8 mouse cellular contexts compared by ENCODE assay signal in the genomic region with DNA sequence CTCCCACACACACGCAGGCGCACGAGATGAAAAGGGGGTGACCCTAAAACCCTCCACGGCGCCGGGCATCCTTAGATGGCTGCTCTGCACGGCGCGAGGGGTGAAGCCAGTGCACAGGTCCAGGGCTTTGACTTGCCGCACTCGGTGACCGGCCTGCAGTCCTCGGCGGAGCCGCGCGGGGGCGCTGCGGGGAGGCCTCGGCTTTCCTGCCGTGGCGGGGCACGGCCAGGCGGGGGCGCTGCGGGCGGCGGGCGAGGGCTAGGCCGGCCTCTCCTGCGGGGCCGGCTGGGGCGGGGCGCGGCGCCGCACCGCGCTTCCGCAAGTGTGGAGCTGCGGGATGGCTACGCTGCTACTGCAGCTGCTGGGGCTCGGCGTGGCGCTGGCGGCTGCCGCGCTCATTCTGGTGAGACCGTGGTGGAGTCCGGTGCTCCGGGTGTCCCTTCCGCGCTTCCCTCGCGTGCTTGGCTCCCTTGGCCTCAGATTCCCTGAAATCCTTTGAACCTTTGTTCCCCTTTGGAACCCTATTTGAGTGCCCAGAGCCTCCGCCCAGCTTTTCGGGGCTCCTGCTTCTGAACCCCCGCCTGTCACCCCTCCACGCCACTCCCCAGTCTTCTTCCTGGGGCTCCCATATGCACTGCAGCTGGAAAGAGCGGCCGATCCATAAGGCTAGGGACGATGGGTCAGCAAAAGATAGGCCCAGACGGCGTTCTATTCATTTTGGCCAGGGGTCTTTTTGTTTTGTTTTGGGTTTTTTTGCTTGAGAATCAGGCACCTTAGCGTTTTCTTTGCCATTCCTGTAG. TPM values are rescaled to one million over a fixed set of nuclear protein-coding genes. Genes with fewer than 3 reads are reported as not detected.
A peak's percentile ranks its signal among the peaks of the same experiment; 100 is the strongest.
DNase-seq lines count a peak whose midpoint lies in the region; ATAC-seq and TF ChIP-seq lines count a peak whose summit lies in the region.

Exosc8 (minus strand) TSS at position 147 of the 800 bp plus-strand sequence.
Alg5 (plus strand) TSS at position 293 of the 800 bp plus-strand sequence.

- peak within 1 kb of the TSS; percentile 90 for H3K4me2 ChIP-seq in forebrain, embryonic 13.5 days
- peak within 1 kb of the TSS; percentile 91 for H3K4me2 ChIP-seq in heart, postnatal 0 days (ENCODE audit: low read depth, low read length)
- peak within 1 kb of the TSS; percentile 98 for H3K4me2 ChIP-seq in liver, embryonic 15.5 days
- H3K4me2 ChIP-seq in neural tube, embryonic 11.5 days (ENCODE audit: low read depth), result peak within 1 kb of the TSS; percentile 73
- peak within 1 kb of the TSS; percentile 84 for H3K4me2 ChIP-seq in stomach, embryonic 16.5 days (ENCODE audit: low read depth, low read length)

- H3K4me1 ChIP-seq in forebrain, embryonic 13.5 days, result peaks cover 12% of the 10 kb centered on the region
- H3K4me1 ChIP-seq in heart, postnatal 0 days (ENCODE audit: control insufficient read depth, insufficient read depth), result peaks cover 12% of the 10 kb centered on the region; the same call in 1 of the 2 replicates
- peaks cover 30% of the 10 kb centered on the region for H3K4me1 ChIP-seq in liver, embryonic 15.5 days (replicated peaks)
- peaks cover 5% of the 10 kb centered on the region; the same call in 1 of the 2 replicates for H3K4me1 ChIP-seq in neural tube, embryonic 11.5 days (ENCODE audit: control insufficient read depth, insufficient read depth, low read length)
- H3K4me1 ChIP-seq in stomach, embryonic 16.5 days (ENCODE audit: control insufficient read depth, insufficient read depth, low read length), result peaks cover 19% of the 10 kb centered on the region; the same call in 1 of the 2 replicates

- peak; percentile 94 for ATAC-seq in forebrain, embryonic 13.5 days
- ATAC-seq in heart, postnatal 0 days (ENCODE audit: insufficient read depth, low read depth), result peak; percentile 85
- ATAC-seq in liver, embryonic 15.5 days (ENCODE audit: insufficient read depth), result peak; percentile 87
- peak; percentile 92 for ATAC-seq in neural tube, embryonic 11.5 days (ENCODE audit: insufficient read depth, low FRiP score, low TSS enrichment)
- peak; percentile 90 for ATAC-seq in stomach, embryonic 16.5 days (ENCODE audit: insufficient read depth, low FRiP score)

- peak; percentile 98 to 99 for DNase-seq in CD8-positive naive resting alpha-beta T cell, adult 2 months (ENCODE audit: low read depth in 2 of 2, low spot score in 2 of 2)
- peak; percentile 61 for DNase-seq in c-Kit-positive CD71-positive TER-119-positive erythroid progenitor cells, embryonic 14.5 days (ENCODE audit: low spot score)
- peak; percentile 61 for DNase-seq in heart, postnatal 0 days (ENCODE audit: low spot score)
- DNase-seq in kidney, postnatal 4 days, result peak; percentile 92 to 94
- DNase-seq in neural tube, embryonic 11.5 days (ENCODE audit: low spot score), result peak; percentile 91

- peak within 1 kb of the TSS; percentile 98 for H3K27ac ChIP-seq in forebrain, embryonic 13.5 days
- peak within 1 kb of the TSS; percentile 98 for H3K27ac ChIP-seq in heart, postnatal 0 days (ENCODE audit: low read depth)
- H3K27ac ChIP-seq in liver, embryonic 15.5 days (replicated peaks), result peak within 1 kb of the TSS; percentile 99
- peak within 1 kb of the TSS; percentile 98 for H3K27ac ChIP-seq in neural tube, embryonic 11.5 days (ENCODE audit: low read depth, low read length)
- peak within 1 kb of the TSS; percentile 100 for H3K27ac ChIP-seq in stomach, embryonic 16.5 days (ENCODE audit: low read length)

- H3K36me3 ChIP-seq in forebrain, embryonic 13.5 days (ENCODE audit: poor library complexity, severe bottlenecking), result peaks cover 46% of the 10 kb centered on the region
- H3K36me3 ChIP-seq in heart, postnatal 0 days (replicated peaks; ENCODE audit: control insufficient read depth, insufficient read depth, low read length), result peaks cover 36% of the 10 kb centered on the region
- peaks cover 41% of the 10 kb centered on the region for H3K36me3 ChIP-seq in liver, embryonic 15.5 days (replicated peaks)
- H3K36me3 ChIP-seq in neural tube, embryonic 11.5 days (ENCODE audit: control insufficient read depth, insufficient read depth, low read length), result peaks cover 3% of the 10 kb centered on the region
- H3K36me3 ChIP-seq in stomach, embryonic 16.5 days (ENCODE audit: control insufficient read depth, insufficient read depth, low read length), result peaks cover 5% of the 10 kb centered on the region

- TF ChIP-seq EP300 in heart, postnatal 0 days (IDR thresholded peaks at IDR 0.05; ENCODE audit: low read depth), result no peak

- WGBS in forebrain, embryonic 13.5 days, result under 1% methylated on average over 54 of the region's 65 CpGs
- WGBS in heart, postnatal 0 days, result 1% methylated on average over 51 of the region's 65 CpGs
- under 1% methylated on average over 63 of the region's 65 CpGs for WGBS in liver, embryonic 15.5 days (ENCODE audit: insufficient replicate concordance)
- WGBS in neural tube, embryonic 11.5 days, result under 1% methylated on average over 56 of the region's 65 CpGs
- under 1% methylated on average over 64 of the region's 65 CpGs for WGBS in stomach, embryonic 16.5 days

- H3K9ac ChIP-seq in forebrain, embryonic 13.5 days, result peak within 1 kb of the TSS; percentile 93
- H3K9ac ChIP-seq in heart, postnatal 0 days (replicated peaks; ENCODE audit: low read depth, low read length), result peak within 1 kb of the TSS; percentile 90
- H3K9ac ChIP-seq in liver, embryonic 15.5 days, result peak within 1 kb of the TSS; percentile 83
- peak within 1 kb of the TSS; percentile 96 for H3K9ac ChIP-seq in neural tube, embryonic 11.5 days (ENCODE audit: low read length)
- peak within 1 kb of the TSS; percentile 97 for H3K9ac ChIP-seq in stomach, embryonic 16.5 days (ENCODE audit: low read length)

- H3K9me3 ChIP-seq in forebrain, embryonic 13.5 days (replicated peaks), result no peaks in the 10 kb centered on the region
- H3K9me3 ChIP-seq in heart, postnatal 0 days (replicated peaks; ENCODE audit: control insufficient read depth, low read length), result no peaks in the 10 kb centered on the region
- H3K9me3 ChIP-seq in liver, embryonic 15.5 days (replicated peaks), result no peaks in the 10 kb centered on the region
- no peaks in the 10 kb centered on the region for H3K9me3 ChIP-seq in neural tube, embryonic 11.5 days (ENCODE audit: control insufficient read depth, low read length)
- H3K9me3 ChIP-seq in stomach, embryonic 16.5 days (replicated peaks; ENCODE audit: control insufficient read depth, low read length), result no peaks in the 10 kb centered on the region

- no peaks in the 10 kb centered on the region for H3K27me3 ChIP-seq in forebrain, embryonic 13.5 days
- no peaks in the 10 kb centered on the region for H3K27me3 ChIP-seq in heart, postnatal 0 days (ENCODE audit: control insufficient read depth, insufficient read depth, low read length)
- no peaks in the 10 kb centered on the region for H3K27me3 ChIP-seq in liver, embryonic 15.5 days
- H3K27me3 ChIP-seq in neural tube, embryonic 11.5 days (ENCODE audit: control insufficient read depth, insufficient read depth, low read length), result no peaks in the 10 kb centered on the region
- H3K27me3 ChIP-seq in stomach, embryonic 16.5 days (ENCODE audit: control insufficient read depth, insufficient read depth, low read length), result no peaks in the 10 kb centered on the region

- peak; percentile 78 for TF ChIP-seq CTCF in heart, postnatal 0 days (IDR thresholded peaks at IDR 0.05; ENCODE audit: low read depth)

- peak within 1 kb of the TSS; percentile 83 for H3K4me3 ChIP-seq in forebrain, embryonic 13.5 days
- peak within 1 kb of the TSS; percentile 76 for H3K4me3 ChIP-seq in heart, postnatal 0 days (ENCODE audit: low read depth, low read length)
- H3K4me3 ChIP-seq in liver, embryonic 15.5 days (replicated peaks), result peak within 1 kb of the TSS; percentile 87
- H3K4me3 ChIP-seq in neural tube, embryonic 11.5 days (ENCODE audit: low read depth, low read length), result peak within 1 kb of the TSS; percentile 70
- H3K4me3 ChIP-seq in stomach, embryonic 16.5 days (replicated peaks; ENCODE audit: low read length), result peak within 1 kb of the TSS; percentile 90

RNA-seq across cellular contexts. Expression of gene Exosc8, which starts in this region (rescaled TPM):
- 117 and 121 TPM in 2 replicates for polyA plus RNA-seq in forebrain, embryonic 13.5 days (2015; fragmentation: Nextera tagmentation; extraction: Ambion mirVana)
- total RNA-seq in heart, postnatal 0 days (2014; rRNA removed; ENCODE audit: low replicate concordance), result 18.8 and 44.5 TPM in 2 replicates
- polyA plus RNA-seq in heart, postnatal 0 days (2015; fragmentation: Nextera tagmentation; extraction: Ambion mirVana), result 33.9 and 36.5 TPM in 2 replicates
- polyA plus RNA-seq in liver, embryonic 15.5 days (2015; fragmentation: Nextera tagmentation; extraction: Ambion mirVana), result 63.7 and 69.7 TPM in 2 replicates
- 138 and 142 TPM in 2 replicates for polyA plus RNA-seq in neural tube, embryonic 11.5 days (2014; fragmentation: Nextera tagmentation; extraction: Ambion mirVana)
- 87.3 and 90.3 TPM in 2 replicates for polyA plus RNA-seq in stomach, embryonic 16.5 days (2015; fragmentation: Nextera tagmentation; extraction: Ambion mirVana)

RNA-seq across cellular contexts. Expression of gene Alg5, which starts in this region (rescaled TPM):
- polyA plus RNA-seq in forebrain, embryonic 13.5 days (2015; fragmentation: Nextera tagmentation; extraction: Ambion mirVana), result 44.7 and 45.4 TPM in 2 replicates
- total RNA-seq in heart, postnatal 0 days (2014; rRNA removed; ENCODE audit: low replicate concordance), result 10.4 and 26.9 TPM in 2 replicates
- 37.3 and 41.3 TPM in 2 replicates for polyA plus RNA-seq in heart, postnatal 0 days (2015; fragmentation: Nextera tagmentation; extraction: Ambion mirVana)
- polyA plus RNA-seq in liver, embryonic 15.5 days (2015; fragmentation: Nextera tagmentation; extraction: Ambion mirVana), result 21.4 and 21.9 TPM in 2 replicates
- polyA plus RNA-seq in neural tube, embryonic 11.5 days (2014; fragmentation: Nextera tagmentation; extraction: Ambion mirVana), result 38.4 and 38.6 TPM in 2 replicates
- 63.6 and 64.9 TPM in 2 replicates for polyA plus RNA-seq in stomach, embryonic 16.5 days (2015; fragmentation: Nextera tagmentation; extraction: Ambion mirVana)

Comparison
In these comparisons a context has a peak if more than half of its experiments do, and no peak if none do; other contexts are left out.
1. Peak in every context shown above with its lines: DNase-seq, ATAC-seq, H3K4me3 ChIP-seq and H3K27ac ChIP-seq.